Mouse (Mus musculus): ENCODE results near the gene Bbip1. TPM values are rescaled to one million over a fixed set of nuclear protein-coding genes. Genes with fewer than 3 reads are reported as not detected.

The Bbip1 gene
- total and polyA plus RNA-seq, 3 experiments: 38.8 to 95.7 (median 41.0) TPM

DNA sequence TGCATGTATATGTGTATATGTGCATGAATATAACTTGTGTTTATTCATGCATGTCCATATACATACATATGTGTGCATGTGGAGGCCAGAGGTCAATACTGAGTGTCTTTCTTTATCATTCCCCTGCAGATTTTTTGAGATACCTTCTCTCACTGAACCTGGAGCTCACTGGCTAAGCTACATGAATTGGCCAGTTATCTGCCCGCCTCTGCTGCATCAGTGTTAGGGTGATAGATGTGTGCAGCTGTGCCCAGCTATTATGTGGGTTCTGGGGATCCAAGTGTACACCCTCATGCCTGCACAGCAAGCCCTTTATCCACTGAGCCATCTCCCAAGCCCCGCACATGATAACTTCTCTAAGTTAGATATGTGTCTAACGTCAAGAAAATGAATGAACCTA is 56.6 kb downstream of the Bbip1 start:
- Histone ChIP-seq H3K9ac (ENCODE audit: insufficient read depth, low read depth) (no peak overlapping the region), H3K27ac (ENCODE audit: insufficient read depth, low read depth) (no peak overlapping the region), H3K79me2 (replicated peaks; ENCODE audit: control insufficient read depth, extremely low read depth, insufficient read depth, poor library complexity, severe bottlenecking) (no peaks in the 10 kb centered on the region), H3K36me3 (replicated peaks in 1 of 2; ENCODE audit: control insufficient read depth in 1 of 2, insufficient read depth in 1 of 2, low read length in 1 of 2) (no peaks in the 10 kb centered on the region), H3K4me3 (replicated peaks in 1 of 3; ENCODE audit: low read depth in 2 of 3, low read length in 2 of 3, poor library complexity in 1 of 3) (no peak overlapping the region), H3K4me2 (ENCODE audit: insufficient read depth, low read depth, poor library complexity, severe bottlenecking) (no peak overlapping the region), H3K9me3 (replicated peaks; ENCODE audit: low read length) (no peaks in the 10 kb centered on the region), H3K4me1 (ENCODE audit: control insufficient read depth in 1 of 2, insufficient read depth in 2 of 2) (peaks cover 11 to 36% of the 10 kb centered on the region in 2 experiments), H3K27me3 (replicated peaks) (no peaks in the 10 kb centered on the region)
- TF ChIP-seq MEF2A (IDR thresholded peaks at IDR 0.05; ENCODE audit: borderline replicate concordance, low read depth, low read length): no peak
- no peak for TF ChIP-seq NELFE (IDR thresholded peaks at IDR 0.05; ENCODE audit: low read depth, low read length)
- no peak for TF ChIP-seq MAFK (IDR thresholded peaks at IDR 0.05; ENCODE audit: insufficient replicate concordance, low read length)
- no peak for TF ChIP-seq MYC (IDR thresholded peaks at IDR 0.05; ENCODE audit: low read depth, low read length)
- TF ChIP-seq MAX (IDR thresholded peaks at IDR 0.05; ENCODE audit: low read length): no peak
- TF ChIP-seq ZMIZ1 (IDR thresholded peaks at IDR 0.05; ENCODE audit: low read depth, low read length): no peak
- no peak for TF ChIP-seq CTCF (conservative IDR thresholded peaks at IDR 0.05 in 1 of 2, IDR thresholded peaks at IDR 0.05 in 1 of 2; ENCODE audit: low read depth in 2 of 2, low read length in 2 of 2)
- no peak for TF ChIP-seq HCFC1 (IDR thresholded peaks at IDR 0.05; ENCODE audit: low read depth, low read length)
- TF ChIP-seq SIN3A (IDR thresholded peaks at IDR 0.05; ENCODE audit: low read length): no peak
- TF ChIP-seq RAD21 (IDR thresholded peaks at IDR 0.05; ENCODE audit: low read depth, low read length): no peak
- TF ChIP-seq MXI1 (IDR thresholded peaks at IDR 0.05; ENCODE audit: low read depth, low read length): no peak
- TF ChIP-seq BHLHE40 (IDR thresholded peaks at IDR 0.05; ENCODE audit: low read depth, low read length): no peak
- TF ChIP-seq KAT2A (IDR thresholded peaks at IDR 0.05; ENCODE audit: insufficient replicate concordance, low read length): no peak
- no peak for TF ChIP-seq TBP (conservative IDR thresholded peaks at IDR 0.05; ENCODE audit: low read depth, low read length)
- no peak for TF ChIP-seq SMC3 (IDR thresholded peaks at IDR 0.05; ENCODE audit: low read depth, low read length)
- no peak for TF ChIP-seq RCOR1 (conservative IDR thresholded peaks at IDR 0.05; ENCODE audit: low read depth, low read length)
- TF ChIP-seq JUND (conservative IDR thresholded peaks at IDR 0.05; ENCODE audit: low read depth, low read length): no peak
- TF ChIP-seq ETS1 (conservative IDR thresholded peaks at IDR 0.05; ENCODE audit: low read depth, low read length): no peak
- dilution Hi-C loops (cut with MboI; ENCODE audit: extremely low pct_ligation_motif_present, extremely low pct_unique_long_range_greater_than_20kb, low sequenced_read_pairs) (no loop called here), in situ Hi-C loops (cut with MboI; ENCODE audit: low pct_ligation_motif_present, low pct_unique_long_range_greater_than_20kb, low sequenced_read_pairs) (no loop called here)
- DNase-seq (ENCODE audit: extremely low read depth): no peak

DNA sequence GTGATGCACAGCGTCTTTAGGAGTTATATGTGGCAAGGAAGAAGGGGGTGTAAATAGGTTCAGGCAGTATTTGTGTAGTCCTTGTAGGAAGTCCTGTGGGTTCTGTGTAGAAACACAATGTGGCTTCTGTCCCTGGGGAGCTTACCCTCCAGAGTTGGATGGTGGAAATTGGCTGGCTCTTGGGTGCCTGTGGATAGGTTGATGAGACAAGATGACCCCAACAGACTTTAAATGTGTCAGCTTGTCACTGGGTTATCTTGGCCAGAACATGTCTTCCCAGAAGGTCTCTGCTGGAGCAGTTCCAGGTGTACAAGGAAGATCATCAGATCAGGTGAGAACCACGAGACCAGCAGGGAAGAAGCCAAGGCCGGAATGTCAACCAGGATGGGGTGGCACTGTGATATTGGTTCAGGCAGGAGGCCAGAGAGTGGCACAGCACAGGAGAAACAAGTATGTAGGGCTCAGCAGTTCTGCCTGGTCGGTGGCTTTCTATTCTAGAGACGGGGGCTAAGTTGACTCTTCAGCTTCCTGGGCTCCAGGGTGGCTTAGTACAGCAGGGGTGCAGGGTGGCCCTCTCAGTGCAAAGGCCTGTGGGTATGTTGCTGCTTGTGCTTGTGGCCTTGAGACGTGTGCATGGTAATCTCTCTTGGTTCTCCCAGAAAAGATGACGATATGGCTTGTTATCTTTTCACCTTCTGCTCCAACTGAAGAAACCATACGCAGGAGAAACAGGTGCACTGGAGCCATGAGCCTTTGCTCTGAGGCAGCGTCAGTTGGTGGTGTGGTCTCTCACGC is 57.7 kb downstream of the Bbip1 start:
- DNase-seq (ENCODE audit: extremely low read depth): no peak
- no peaks in the 10 kb centered on the region for H3K9me3 ChIP-seq (replicated peaks; ENCODE audit: low read length)
- H3K4me3 ChIP-seq (replicated peaks in 1 of 3; ENCODE audit: low read depth in 2 of 3, low read length in 2 of 3, poor library complexity in 1 of 3): no peak overlapping the region
- peaks cover 11 to 30% of the 10 kb centered on the region in 2 experiments for H3K4me1 ChIP-seq (ENCODE audit: control insufficient read depth in 1 of 2, insufficient read depth in 2 of 2)
- H3K27ac ChIP-seq (ENCODE audit: insufficient read depth, low read depth): no peak overlapping the region
- no peaks in the 10 kb centered on the region for H3K36me3 ChIP-seq (replicated peaks in 1 of 2; ENCODE audit: control insufficient read depth in 1 of 2, insufficient read depth in 1 of 2, low read length in 1 of 2)
- no peak overlapping the region for H3K9ac ChIP-seq (ENCODE audit: insufficient read depth, low read depth)
- no peaks in the 10 kb centered on the region for H3K27me3 ChIP-seq (replicated peaks)
- dilution Hi-C loops (cut with MboI; ENCODE audit: extremely low pct_ligation_motif_present, extremely low pct_unique_long_range_greater_than_20kb, low sequenced_read_pairs) (no loop called here), in situ Hi-C loops (cut with MboI; ENCODE audit: low pct_ligation_motif_present, low pct_unique_long_range_greater_than_20kb, low sequenced_read_pairs) (no loop called here)
- no peak overlapping the region for H3K4me2 ChIP-seq (ENCODE audit: insufficient read depth, low read depth, poor library complexity, severe bottlenecking)
- H3K79me2 ChIP-seq (replicated peaks; ENCODE audit: control insufficient read depth, extremely low read depth, insufficient read depth, poor library complexity, severe bottlenecking): no peaks in the 10 kb centered on the region
- TF ChIP-seq KAT2A (IDR thresholded peaks at IDR 0.05; ENCODE audit: insufficient replicate concordance, low read length) (no peak), PAX5 (IDR thresholded peaks at IDR 0.05; ENCODE audit: low read length) (no peak), CHD2 (IDR thresholded peaks at IDR 0.05; ENCODE audit: low read length) (no peak), MEF2A (IDR thresholded peaks at IDR 0.05; ENCODE audit: borderline replicate concordance, low read depth, low read length) (no peak), ZMIZ1 (IDR thresholded peaks at IDR 0.05; ENCODE audit: low read depth, low read length) (no peak), NELFE (IDR thresholded peaks at IDR 0.05; ENCODE audit: low read depth, low read length) (no peak), IRF4 (IDR thresholded peaks at IDR 0.05; ENCODE audit: low read depth, low read length) (no peak), MAX (IDR thresholded peaks at IDR 0.05; ENCODE audit: low read length) (no peak), TBP (conservative IDR thresholded peaks at IDR 0.05; ENCODE audit: low read depth, low read length) (no peak), HCFC1 (IDR thresholded peaks at IDR 0.05; ENCODE audit: low read depth, low read length) (no peak), ZKSCAN1 (IDR thresholded peaks at IDR 0.05; ENCODE audit: borderline replicate concordance, low read depth, low read length) (no peak), ZC3H11A (IDR thresholded peaks at IDR 0.05; ENCODE audit: low read depth, low read length) (no peak), POLR2AphosphoS2 (IDR thresholded peaks at IDR 0.05; ENCODE audit: low read depth, low read length) (no peak), ZNF384 (IDR thresholded peaks at IDR 0.05; ENCODE audit: low read depth, low read length) (no peak)

All from CH12.LX (cell line).